Mouse (Mus musculus) kidney, adult 2 months (tissue): ENCODE measurements around the gene Homez.

ENCODE experiments used
- CTCF ChIP-seq: fragments of 200-500 bp; conservative IDR thresholded peaks from 2 replicates; pipeline ENCODE4 v1.5.1; 2011; ENCODE audit warnings: low read depth, mild to moderate bottlenecking, control low read depth, low read length, moderate library complexity, mixed read lengths; ENCODE audit not compliant: insufficient read depth, insufficient read length
- POLR2A ChIP-seq: fragments of 200-500 bp; IDR thresholded peaks from one replicate; pipeline ENCODE4 v1.6.1; 2011; ENCODE audit warnings: low read depth, low read length, control low read depth

DNA sequence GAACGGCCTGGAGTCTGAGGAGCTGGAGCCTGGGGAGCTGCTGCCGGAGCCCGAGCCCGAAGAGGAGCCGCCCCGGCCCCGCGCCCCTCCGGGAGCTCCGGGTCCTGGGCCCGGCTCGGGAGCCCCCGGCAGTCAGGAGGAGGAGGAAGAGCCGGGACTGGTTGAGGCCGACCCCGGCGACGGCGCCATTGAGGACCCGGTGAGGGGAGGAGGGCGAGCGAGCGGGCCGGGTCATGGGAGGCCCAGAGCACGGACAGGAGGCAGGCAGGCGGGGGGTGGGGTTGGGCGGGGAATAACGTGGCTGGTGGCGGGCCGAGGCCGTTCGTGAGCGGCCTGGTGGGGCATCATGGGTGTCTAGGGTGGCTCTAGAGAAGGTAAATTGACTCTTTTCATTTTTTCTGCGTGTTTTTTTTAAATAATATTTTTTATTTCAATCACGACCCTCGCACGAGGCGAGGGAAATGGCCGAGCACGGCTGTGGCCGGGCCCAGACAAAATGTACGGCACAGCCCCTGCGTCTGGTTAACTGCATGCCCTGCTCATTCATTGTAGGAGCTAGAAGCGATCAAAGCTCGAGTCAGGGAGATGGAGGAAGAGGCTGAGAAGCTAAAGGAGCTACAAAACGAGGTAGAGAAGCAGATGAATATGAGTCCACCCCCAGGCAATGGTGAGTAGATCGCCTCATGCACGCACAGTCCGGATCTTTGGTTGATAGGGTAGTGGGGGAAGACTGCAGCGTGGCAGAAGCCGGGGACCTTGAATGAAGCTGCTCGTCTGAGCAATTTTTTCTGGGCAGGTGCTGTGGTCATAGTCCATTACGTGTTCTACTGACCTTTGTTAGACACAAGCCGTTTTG, 23.8 kb upstream of the Homez start:
- no peak for TF ChIP-seq CTCF
- TF ChIP-seq POLR2A = no peak
